Comparison of ENCODE assay signal across 15 mouse cellular contexts in the genomic region with DNA sequence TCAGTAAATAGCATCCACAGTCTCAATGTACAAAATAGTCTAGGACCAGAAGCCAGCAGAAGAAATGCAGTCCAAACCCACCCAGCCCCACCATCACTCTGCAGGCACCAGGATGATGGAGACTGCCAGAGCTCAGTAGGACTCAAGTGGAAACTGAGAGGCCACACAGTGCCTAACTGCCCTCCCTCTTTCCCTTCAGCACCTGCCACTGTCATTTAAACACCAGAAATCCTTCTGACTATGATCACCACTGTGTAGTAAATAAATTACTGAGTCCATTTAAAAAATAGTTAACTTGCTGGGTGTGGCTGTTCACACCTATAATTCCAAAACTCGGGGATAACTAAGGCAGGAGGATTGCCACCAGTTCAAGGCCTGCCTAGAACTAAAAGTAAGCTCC.
"Had no signal": no experiment of that assay in that cellular context is flagged by ENCODE, and none has a peak within 500 bp of the region (broad histone marks: within the 10 kb centered on the region; RNA-seq: fewer than 3 reads in every experiment).

No protein-coding gene starts in this region.

- DNase-seq: lung, adult 18-20 months; lung, embryonic 14.5 days; lung, postnatal 10 days; lung, postnatal 4 days; midbrain, embryonic 14.5 days; right cerebral cortex, postnatal 14 days; thymus, adult 2 months; thymus, postnatal 25 days; thymus, postnatal 4 days had no signal

- H3K4me2 ChIP-seq: lung, embryonic 14.5 days; midbrain, embryonic 12.5 days; neural tube, embryonic 12.5 days; stomach, embryonic 15.5 days had no signal

- H3K27ac ChIP-seq: midbrain, embryonic 10.5 days; midbrain, embryonic 12.5 days; neural tube, embryonic 12.5 days; stomach, embryonic 15.5 days; stomach, postnatal 0 days had no signal

- H3K36me3 ChIP-seq: midbrain, embryonic 10.5 days; midbrain, embryonic 12.5 days; neural tube, embryonic 12.5 days; stomach, embryonic 15.5 days had no signal

- H3K9ac ChIP-seq: lung, embryonic 14.5 days; midbrain, embryonic 12.5 days; neural tube, embryonic 12.5 days; stomach, embryonic 15.5 days had no signal

- ATAC-seq: midbrain, embryonic 16.5 days had no signal

- H3K4me3 ChIP-seq: midbrain, embryonic 10.5 days; midbrain, embryonic 12.5 days; neural tube, embryonic 12.5 days; stomach, embryonic 15.5 days had no signal

- H3K9me3 ChIP-seq: midbrain, embryonic 10.5 days; midbrain, embryonic 12.5 days; neural tube, embryonic 12.5 days; stomach, embryonic 15.5 days had no signal

- H3K27me3 ChIP-seq: midbrain, embryonic 12.5 days; neural tube, embryonic 12.5 days; stomach, embryonic 15.5 days had no signal
